In genomic region chr16:8737341-8737665, GRCm38 (mm10) we compare ENCODE assay signal across 8 mouse cellular contexts. TPM values are rescaled to one million over a fixed set of nuclear protein-coding genes. Genes with fewer than 3 reads are reported as not detected.
DNase-seq lines count a peak whose midpoint lies in the region; ATAC-seq and TF ChIP-seq lines count a peak whose summit lies in the region.
"Had no signal": no experiment of that assay in that cellular context is flagged by ENCODE, and none has a peak within 500 bp of the region (broad histone marks: within the 10 kb centered on the region; RNA-seq: fewer than 3 reads in every experiment).

No protein-coding gene starts in this region.

- H3K4me1 ChIP-seq in lung, postnatal 0 days (ENCODE audit: insufficient read depth, low read depth, low read length): peaks cover 18% of the 10 kb centered on the region; the same call in 1 of the 2 replicates
- H3K4me1 ChIP-seq in forebrain, embryonic 11.5 days (replicated peaks; ENCODE audit: control insufficient read depth, insufficient read depth, low read length): peaks cover 3% of the 10 kb centered on the region
- H3K4me1 ChIP-seq in limb, embryonic 11.5 days (ENCODE audit: control insufficient read depth, insufficient read depth, low read length): peaks cover 14% of the 10 kb centered on the region
- peaks cover 16% of the 10 kb centered on the region; the same call in 1 of the 2 replicates for H3K4me1 ChIP-seq in small intestine, adult 2 months (ENCODE audit: control insufficient read depth, insufficient read depth, insufficient read length, low read length)

- TF ChIP-seq POLR2A in small intestine, adult 2 months (IDR thresholded peaks at IDR 0.05; ENCODE audit: low read depth, low read length): no peak

- DNase-seq in lung, postnatal 0 days (ENCODE audit: low spot score): no peak
- no peak for DNase-seq in lung, adult 18-20 months
- no peak for DNase-seq in forebrain, embryonic 11.5 days (ENCODE audit: low spot score)
- DNase-seq in limb, embryonic 11.5 days (ENCODE audit: low spot score): no peak
- DNase-seq in cerebellum, adult 18-20 months: no peak

- WGBS in lung, postnatal 0 days: 1% methylated on average over 11 of the region's 11 CpGs
- under 1% methylated on average over 11 of the region's 11 CpGs for WGBS in forebrain, embryonic 11.5 days
- WGBS in limb, embryonic 11.5 days: under 1% methylated on average over 11 of the region's 11 CpGs
- under 1% methylated on average over 11 of the region's 11 CpGs for WGBS in small intestine, adult 2 months

- H3K27me3 ChIP-seq in lung, postnatal 0 days (replicated peaks; ENCODE audit: insufficient read depth, low read length): no peaks in the 10 kb centered on the region
- H3K27me3 ChIP-seq in forebrain, embryonic 11.5 days (ENCODE audit: control insufficient read depth, insufficient read depth, low read length): no peaks in the 10 kb centered on the region
- no peaks in the 10 kb centered on the region for H3K27me3 ChIP-seq in limb, embryonic 11.5 days (ENCODE audit: control insufficient read depth, insufficient read depth, low read length)
- H3K27me3 ChIP-seq in small intestine, adult 2 months (ENCODE audit: control insufficient read depth, insufficient read depth, low read length): no peaks in the 10 kb centered on the region

- no peak for ATAC-seq in lung, postnatal 0 days
- no peak for ATAC-seq in forebrain, embryonic 11.5 days (replicated peaks; ENCODE audit: low FRiP score)
- ATAC-seq in limb, embryonic 11.5 days (ENCODE audit: insufficient number of reproducible peaks, low FRiP score, low TSS enrichment, low read depth): no peak
- no peak for ATAC-seq in granulocyte monocyte progenitor cell, adult 5-6 weeks (replicated peaks; ENCODE audit: poor library complexity, severe bottlenecking)

- H3K27ac ChIP-seq in lung, postnatal 0 days (ENCODE audit: low read length): peak overlapping the region; percentile 97
- H3K27ac ChIP-seq in forebrain, embryonic 11.5 days (ENCODE audit: low read depth, low read length): no peak overlapping the region
- H3K27ac ChIP-seq in limb, embryonic 11.5 days (replicated peaks; ENCODE audit: low read depth, low read length): no peak overlapping the region
- H3K27ac ChIP-seq in small intestine, adult 2 months (ENCODE audit: insufficient read depth, low read depth, low read length): peak overlapping the region; percentile 70

- no peak for TF ChIP-seq CTCF in lung, postnatal 0 days (IDR thresholded peaks at IDR 0.05)
- no peak for TF ChIP-seq CTCF in small intestine, adult 2 months (IDR thresholded peaks at IDR 0.05; ENCODE audit: extremely low read depth, insufficient read length, insufficient replicate concordance, low read depth, low read length)

- TF ChIP-seq EP300 in lung, postnatal 0 days (IDR thresholded peaks at IDR 0.05): no peak

- peak overlapping the region; percentile 99 for H3K4me2 ChIP-seq in lung, postnatal 0 days (replicated peaks; ENCODE audit: low read depth, low read length)
- H3K4me2 ChIP-seq in forebrain, embryonic 11.5 days (ENCODE audit: low read depth, low read length, severe bottlenecking): peak overlapping the region; percentile 91
- peak overlapping the region; percentile 97 for H3K4me2 ChIP-seq in limb, embryonic 11.5 days (ENCODE audit: low read depth, severe bottlenecking)

- peak overlapping the region; percentile 93 for H3K4me3 ChIP-seq in lung, postnatal 0 days (ENCODE audit: low read depth, low read length)
- H3K4me3 ChIP-seq in forebrain, embryonic 11.5 days (ENCODE audit: low read depth, low read length): peak overlapping the region; percentile 99
- peak overlapping the region; percentile 97 for H3K4me3 ChIP-seq in limb, embryonic 11.5 days (ENCODE audit: low read depth, low read length)
- H3K4me3 ChIP-seq in small intestine, adult 2 months (ENCODE audit: low read depth, low read length): peak overlapping the region; percentile 96

- H3K9me3 ChIP-seq in lung, postnatal 0 days (ENCODE audit: low read length): no peaks in the 10 kb centered on the region
- no peaks in the 10 kb centered on the region for H3K9me3 ChIP-seq in forebrain, embryonic 11.5 days (ENCODE audit: control insufficient read depth, low read length)
- no peaks in the 10 kb centered on the region for H3K9me3 ChIP-seq in limb, embryonic 11.5 days (ENCODE audit: control insufficient read depth, low read length)

- H3K36me3 ChIP-seq in lung, postnatal 0 days (ENCODE audit: insufficient read depth, low read length): no peaks in the 10 kb centered on the region
- H3K36me3 ChIP-seq in forebrain, embryonic 11.5 days (ENCODE audit: control insufficient read depth, insufficient read depth, low read length): no peaks in the 10 kb centered on the region
- no peaks in the 10 kb centered on the region for H3K36me3 ChIP-seq in limb, embryonic 11.5 days (ENCODE audit: control insufficient read depth, insufficient read depth, low read length)
- H3K36me3 ChIP-seq in small intestine, adult 2 months (ENCODE audit: control insufficient read depth, insufficient read depth, low read length): no peaks in the 10 kb centered on the region

- peak overlapping the region; percentile 90 for H3K9ac ChIP-seq in lung, postnatal 0 days (replicated peaks; ENCODE audit: low read depth)
- peak overlapping the region; percentile 97 for H3K9ac ChIP-seq in forebrain, embryonic 11.5 days (ENCODE audit: low read length)
- peak overlapping the region; percentile 96 for H3K9ac ChIP-seq in limb, embryonic 11.5 days (ENCODE audit: low read length)

RNA-seq across cellular contexts. Expression of gene Usp7, which starts 54.8 kb away (rescaled TPM):
- 16.5 and 17.6 TPM in 2 replicates for polyA plus RNA-seq in lung, postnatal 0 days (2015; fragmentation: Nextera tagmentation; extraction: Ambion mirVana)
- 45.7 and 47.4 TPM in 2 replicates for polyA plus RNA-seq in forebrain, embryonic 11.5 days (2014; fragmentation: Nextera tagmentation; extraction: Ambion mirVana)
- 41.5 and 41.6 TPM in 2 replicates for polyA plus RNA-seq in limb, embryonic 11.5 days (2014; fragmentation: Nextera tagmentation; extraction: Ambion mirVana)
- 5.5 and 11.1 TPM in 2 replicates for polyA plus RNA-seq in small intestine, adult 2 months (2012; rRNA removed)
- total RNA-seq in granulocyte monocyte progenitor cell, adult 5-6 weeks (2014; fragmentation: Nextera tagmentation): 130 and 144 TPM in 2 replicates
- total RNA-seq in granulocyte monocyte progenitor cell, adult 5-6 weeks (2017): 142 and 158 TPM in 2 replicates

RNA-seq across cellular contexts. Expression of gene Gm5767, which starts 56.7 kb away (rescaled TPM):
- not detected in 2 replicates for polyA plus RNA-seq in lung, postnatal 0 days (2015; fragmentation: Nextera tagmentation; extraction: Ambion mirVana)
- not detected in 2 replicates for polyA plus RNA-seq in forebrain, embryonic 11.5 days (2014; fragmentation: Nextera tagmentation; extraction: Ambion mirVana)
- polyA plus RNA-seq in limb, embryonic 11.5 days (2014; fragmentation: Nextera tagmentation; extraction: Ambion mirVana): not detected in 2 replicates
- 0.42 TPM in 1 of 2 replicates, not detected in the other for polyA plus RNA-seq in small intestine, adult 2 months (2012; rRNA removed)
- not detected in 2 replicates for total RNA-seq in granulocyte monocyte progenitor cell, adult 5-6 weeks (2014; fragmentation: Nextera tagmentation)
- not detected in 2 replicates for total RNA-seq in granulocyte monocyte progenitor cell, adult 5-6 weeks (2017)
- polyA plus RNA-seq: brain, embryonic 14.5 days had no signal

Comparison
In these comparisons a context has a peak if more than half of its experiments do, and no peak if none do; other contexts are left out.
1. H3K27ac ChIP-seq: peak in lung, postnatal 0 days (single experiment) and small intestine, adult 2 months (single experiment); none in forebrain, embryonic 11.5 days (single experiment) and limb, embryonic 11.5 days (single experiment).
2. Peak in every context shown above with its lines, with median percentiles within 50 percentile points of each other: H3K4me2 ChIP-seq, H3K4me3 ChIP-seq and H3K9ac ChIP-seq.